ENCODE assay signal across 14 mouse cellular contexts in genomic region chr16:57718982-57719381, GRCm38 (mm10). TPM values are rescaled to one million over a fixed set of nuclear protein-coding genes. Genes with fewer than 3 reads are reported as not detected.
DNase-seq lines count a peak whose midpoint lies in the region; ATAC-seq and TF ChIP-seq lines count a peak whose summit lies in the region.
"Had no signal": no experiment of that assay in that cellular context is flagged by ENCODE, and none has a peak within 500 bp of the region (broad histone marks: within the 10 kb centered on the region; RNA-seq: fewer than 3 reads in every experiment).

No protein-coding gene starts in this region.

- no peak overlapping the region for H3K27ac ChIP-seq in heart, embryonic 10.5 days
- H3K27ac ChIP-seq in embryonic fibroblast, embryonic 13.5 days (ENCODE audit: insufficient read depth, low read length) = 0 out of 2 replicates have a peak overlapping the region, but pooled peaks have one; percentile 10
- H3K27ac ChIP-seq: forebrain, embryonic 15.5 days; hindbrain, embryonic 15.5 days had no signal

- no peaks in the 10 kb centered on the region for H3K27me3 ChIP-seq in heart, embryonic 10.5 days (ENCODE audit: insufficient read depth, poor library complexity, severe bottlenecking)
- H3K27me3 ChIP-seq: forebrain, embryonic 15.5 days; hindbrain, embryonic 15.5 days had no signal

- WGBS in heart, embryonic 10.5 days = 78% methylated on average over 2 of the region's 2 CpGs

- H3K4me1 ChIP-seq in heart, embryonic 10.5 days = no peaks in the 10 kb centered on the region
- peaks cover 10% of the 10 kb centered on the region; the same call in 1 of the 2 replicates for H3K4me1 ChIP-seq in embryonic fibroblast, embryonic 13.5 days (ENCODE audit: control insufficient read depth, insufficient read depth, low read length)
- H3K4me1 ChIP-seq: forebrain, embryonic 15.5 days; hindbrain, embryonic 15.5 days had no signal

- no peaks in the 10 kb centered on the region for H3K9me3 ChIP-seq in heart, embryonic 10.5 days
- H3K9me3 ChIP-seq: forebrain, embryonic 15.5 days; hindbrain, embryonic 15.5 days had no signal

- no peak for TF ChIP-seq CTCF in embryonic fibroblast, embryonic 13.5 days (IDR thresholded peaks at IDR 0.05; ENCODE audit: borderline replicate concordance, insufficient read depth, low read length)

- no peak for ATAC-seq in monocyte, adult 5-6 weeks (replicated peaks; ENCODE audit: insufficient number of reproducible peaks, low FRiP score, low TSS enrichment, poor library complexity, severe bottlenecking)
- ATAC-seq in inflammation-experienced regulatory T-cells, adult 6 months = no peak
- ATAC-seq: forebrain, embryonic 15.5 days had no signal

- no peak for TF ChIP-seq POLR2A in embryonic fibroblast, embryonic 13.5 days (IDR thresholded peaks at IDR 0.05; ENCODE audit: low read depth, low read length)

- H3K36me3 ChIP-seq in heart, embryonic 10.5 days = no peaks in the 10 kb centered on the region
- H3K36me3 ChIP-seq: forebrain, embryonic 15.5 days; hindbrain, embryonic 15.5 days had no signal

- peak; percentile 10 to 23 for DNase-seq in cerebellum, postnatal 25 days
- no peak for DNase-seq in cerebellum, adult 8-10 months
- DNase-seq in heart, adult 9 months (ENCODE audit: low spot score in 2 of 2) = peak; percentile 5 to 18
- DNase-seq in heart, embryonic 10.5 days (ENCODE audit: low spot score) = no peak
- peak; percentile 15 for DNase-seq in kidney, postnatal 10 days
- DNase-seq: adrenal gland, postnatal 36 days; cerebellum, adult 2 months; lung, adult 18-20 months; thymus, adult 18-20 months had no signal

- H3K4me3 ChIP-seq in heart, embryonic 10.5 days = no peak overlapping the region
- H3K4me3 ChIP-seq in embryonic fibroblast, embryonic 13.5 days (ENCODE audit: insufficient read depth, low read length) = no peak overlapping the region
- H3K4me3 ChIP-seq: forebrain, embryonic 15.5 days; hindbrain, embryonic 15.5 days had no signal

RNA-seq across cellular contexts. Expression of gene Col8a1, which starts 35.6 kb away (rescaled TPM):
- polyA plus RNA-seq in heart, embryonic 10.5 days (2016; fragmentation: Nextera tagmentation; extraction: Ambion mirVana) = 1.8 TPM in 2 replicates
- 254 and 294 TPM in 2 replicates for polyA plus RNA-seq in embryonic fibroblast, embryonic 13.5 days (2011; ENCODE audit: insufficient read length, low read depth, missing spikeins)
- total RNA-seq in monocyte, adult 5-6 weeks (2017) = not detected in 3 replicates
- under 1 TPM in 1 of 3 experiments, not detected in 2; 0.23 TPM for polyA plus RNA-seq in inflammation-experienced regulatory T-cells, adult 6 months (2017; shearing (Covaris generic))

Comparison
In these comparisons a context has a peak if more than half of its experiments do, and no peak if none do; other contexts are left out.
1. DNase-seq: peak in cerebellum, postnatal 25 days (2 of 2), heart, adult 9 months (2 of 2) and kidney, postnatal 10 days (single experiment); none in cerebellum, adult 8-10 months (single experiment) and heart, embryonic 10.5 days (single experiment).
2. RNA of gene Col8a1, which starts 35.6 kb away (polyA plus RNA-seq): 254 to 294 TPM in embryonic fibroblast, embryonic 13.5 days; 1.8 TPM in heart, embryonic 10.5 days and 0.23 TPM in inflammation-experienced regulatory T-cells, adult 6 months; every median in the first group is over 10 times any median in the second.